Mouse (Mus musculus) erythroblast, adult 5-6 weeks (primary cell): ENCODE measurements around the gene Foxc1. TPM values are rescaled to one million over a fixed set of nuclear protein-coding genes. Genes with fewer than 3 reads are reported as not detected.

Source experiments
- ATAC-seq: replicated peaks from 2 replicates; pipeline ENCODE4 v1.8.0; 2016; ENCODE audit warnings: moderate number of reproducible peaks, mild to moderate bottlenecking, moderate TSS enrichment, inconsistent platforms; ENCODE audit not compliant: poor library complexity, low FRiP score, severe bottlenecking
- total RNA-seq, 2 experiments: library from RNA; stranded (forward) in 1 of 2; stranded (reverse) in 1 of 2; fragments of 150-400 nt in 1 of 2; fragments of 200-764, 138-1000 nt in 1 of 2; gene quantifications; 2 replicates each; pipeline versions ENCODE4 v1.2.3 to v1.2.4; 2015 to 2017; ENCODE audit warnings: low replicate concordance in 2 of 2

Foxc1 gene
- total RNA-seq (2015; ENCODE audit: low replicate concordance) (0.19 TPM in 1 of 2 replicates, not detected in the other), total RNA-seq (2017; ENCODE audit: low replicate concordance) (0.09 TPM in 1 of 2 replicates, not detected in the other)

DNA sequence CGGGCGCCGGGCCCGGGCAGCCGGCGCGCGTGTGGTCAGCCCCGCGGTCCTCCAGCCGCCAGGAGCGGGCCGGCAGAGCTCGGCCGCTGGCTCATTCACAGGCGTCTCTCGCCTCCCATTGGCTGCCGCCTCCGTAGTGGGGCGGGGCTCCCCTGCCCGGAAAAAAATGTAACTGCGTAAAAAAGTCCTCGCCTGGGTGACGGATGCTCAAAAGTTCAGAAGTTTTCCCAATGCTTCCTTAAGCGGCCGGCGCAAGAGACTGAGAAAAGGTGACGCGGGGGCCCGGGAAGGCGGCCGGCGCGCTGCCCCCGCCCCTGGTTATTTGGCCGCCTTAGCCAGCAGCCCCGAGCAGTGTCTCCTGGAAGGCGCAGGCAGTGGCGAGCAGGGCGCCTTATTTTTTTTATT is at the start of gene Foxc1:
Gene Foxc1 (plus strand): TSS at position 206 of the 405 bp plus-strand sequence.
- no peak for ATAC-seq

DNA sequence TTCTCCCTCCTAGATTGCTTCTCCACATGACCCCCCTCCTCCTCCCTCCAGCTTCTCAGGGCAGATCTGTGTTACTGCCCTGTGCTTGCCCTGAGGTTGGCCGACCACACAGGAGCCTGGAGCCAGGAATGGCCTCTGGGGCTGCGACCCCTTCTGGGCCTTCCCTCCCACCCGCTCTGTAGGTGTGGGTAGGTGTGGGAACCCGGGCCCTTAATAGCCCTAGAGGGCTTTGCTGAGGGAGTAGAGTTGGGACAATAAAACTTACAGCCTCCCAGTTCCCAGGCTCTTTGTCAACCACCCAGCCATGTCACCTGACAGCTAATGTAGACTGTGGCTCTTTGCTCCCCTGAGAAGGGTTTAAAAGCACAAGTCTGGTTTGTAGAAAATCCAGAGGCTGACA is 46.0 kb upstream of the Foxc1 start:
- ATAC-seq, result no peak

- ATAC-seq, result no peak
Measured at GRCm38 (mm10) chr13:31761057-31761456, 45.4 kb upstream of the Foxc1 start.

DNA sequence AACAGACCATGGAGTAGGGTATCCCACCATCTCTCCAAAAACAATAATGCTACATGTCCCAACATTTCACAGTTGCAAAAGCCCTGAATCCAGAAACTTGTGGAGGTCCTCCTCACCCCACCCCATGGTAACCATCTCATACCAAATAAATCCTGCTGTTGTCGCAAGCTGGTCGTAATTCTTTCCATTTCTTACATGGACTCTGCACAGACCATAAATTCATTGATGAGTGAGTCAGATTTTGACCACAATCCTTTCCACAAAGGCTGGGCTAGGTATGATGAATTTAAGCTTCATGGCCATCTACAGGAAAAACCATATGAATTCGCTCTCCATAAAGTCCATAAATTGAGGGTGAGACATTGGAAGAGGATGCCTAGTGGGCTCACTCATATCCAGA is 42.0 kb upstream of the Foxc1 start:
- ATAC-seq, result no peak

GRCm38 (mm10) chr13:31765564-31765963 is 40.9 kb upstream of the Foxc1 start:
- no peak for ATAC-seq

DNA sequence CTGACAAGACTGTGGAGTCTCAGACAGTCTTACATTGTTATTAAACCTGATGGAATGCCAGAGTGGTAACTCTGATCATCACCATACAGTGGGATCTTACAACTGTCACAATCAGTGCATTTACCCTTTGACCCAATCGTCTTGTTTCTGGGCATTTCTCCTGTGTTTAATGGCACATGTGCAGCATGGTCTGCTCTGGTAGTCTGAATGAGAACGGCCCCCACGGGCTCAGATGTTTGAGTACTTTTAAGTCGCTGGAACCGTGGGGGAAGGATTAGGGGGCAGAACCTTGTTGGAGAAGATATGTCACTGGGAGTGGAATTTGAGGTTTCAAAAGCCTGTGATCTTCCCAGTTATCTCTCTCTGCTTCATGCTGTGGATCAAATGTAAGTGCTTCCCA is 33.6 kb upstream of the Foxc1 start:
- ATAC-seq, result no peak

DNA sequence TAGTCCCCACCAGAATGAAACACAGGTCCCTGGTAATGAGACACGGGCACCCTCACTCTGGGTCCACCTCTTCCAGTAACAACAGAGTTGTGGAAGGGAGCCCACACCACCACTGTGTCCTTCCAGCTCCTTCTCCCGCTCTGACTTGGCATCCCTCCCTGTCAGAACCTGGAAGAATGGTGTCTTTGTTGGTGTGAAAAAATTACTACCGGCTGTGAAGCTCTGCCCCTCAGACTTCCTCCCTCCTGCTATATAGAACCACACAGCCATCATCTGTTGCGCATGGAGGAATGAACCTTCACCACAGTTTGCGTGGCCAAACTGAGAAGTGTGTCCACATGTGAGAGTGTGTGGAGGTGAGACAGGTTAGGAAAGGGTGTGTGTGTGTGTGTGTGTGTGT is 30.7 kb upstream of the Foxc1 start:
- no peak for ATAC-seq

GRCm38 (mm10) chr13:31779281-31779981 is 27.0 kb upstream of the Foxc1 start:
- ATAC-seq, result no peak

DNA sequence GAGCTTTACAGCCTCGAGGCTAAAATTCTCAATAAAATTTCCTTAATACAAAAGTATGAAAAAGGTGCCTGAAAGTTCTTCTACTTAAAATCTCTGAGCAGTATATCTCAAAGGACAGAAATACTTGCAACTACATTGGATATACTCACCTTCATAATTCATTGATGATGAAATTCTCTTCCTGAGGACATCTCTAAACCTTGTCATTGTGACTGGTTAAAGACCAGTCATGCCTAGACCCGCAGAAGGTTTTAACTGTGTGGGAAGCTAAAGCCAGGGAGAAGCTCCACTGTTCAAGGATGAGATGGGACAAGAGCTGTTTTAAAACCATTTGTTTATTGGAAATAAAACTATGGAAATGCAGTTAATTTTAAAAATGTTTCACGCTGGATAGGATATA is 26.1 kb upstream of the Foxc1 start:
- ATAC-seq, result no peak

DNA sequence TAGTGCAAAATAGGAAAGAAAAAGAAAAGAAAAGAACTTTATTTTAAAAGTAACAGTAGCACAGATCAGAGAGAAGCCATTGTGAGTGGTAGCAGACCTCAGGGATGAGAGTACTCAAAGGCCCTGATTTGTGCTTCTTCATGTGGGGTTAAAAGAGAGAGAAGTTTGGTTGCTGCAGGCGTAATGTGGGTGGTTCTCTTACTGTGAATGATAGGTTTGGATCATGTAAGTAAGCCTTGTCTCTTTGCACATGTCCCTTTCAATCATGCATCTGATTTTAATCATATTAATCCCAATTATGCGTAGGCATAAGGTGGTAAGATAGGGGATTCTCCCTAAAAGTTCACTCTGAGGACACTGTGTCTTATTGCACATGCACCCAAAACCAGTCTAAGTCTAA is 24.4 kb upstream of the Foxc1 start:
- ATAC-seq, result no peak

GRCm38 (mm10) chr13:31784757-31785156 is 21.7 kb upstream of the Foxc1 start:
- no peak for ATAC-seq

- ATAC-seq, result no peak
Measured at GRCm38 (mm10) chr13:31792480-31793132, 13.8 kb upstream of the Foxc1 start.

DNA sequence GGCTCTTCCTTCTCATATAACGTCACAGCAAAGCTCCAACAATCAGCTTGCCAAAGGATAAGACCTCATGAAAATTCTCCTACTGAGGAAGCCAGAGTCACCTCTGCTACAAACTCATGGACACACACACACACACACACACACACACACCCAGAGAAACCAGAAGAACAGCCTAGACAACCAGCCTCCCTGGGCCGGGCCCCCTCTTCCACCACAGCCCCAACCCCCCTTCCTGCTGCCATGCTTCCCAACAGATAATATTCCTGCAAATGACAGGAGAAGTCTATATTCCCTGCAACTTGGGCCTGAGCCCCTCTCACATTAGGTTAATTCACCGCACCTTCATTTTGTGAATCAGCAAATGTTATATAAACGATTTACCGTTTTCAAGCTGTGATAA is 13.3 kb upstream of the Foxc1 start:
- ATAC-seq, result no peak

DNA sequence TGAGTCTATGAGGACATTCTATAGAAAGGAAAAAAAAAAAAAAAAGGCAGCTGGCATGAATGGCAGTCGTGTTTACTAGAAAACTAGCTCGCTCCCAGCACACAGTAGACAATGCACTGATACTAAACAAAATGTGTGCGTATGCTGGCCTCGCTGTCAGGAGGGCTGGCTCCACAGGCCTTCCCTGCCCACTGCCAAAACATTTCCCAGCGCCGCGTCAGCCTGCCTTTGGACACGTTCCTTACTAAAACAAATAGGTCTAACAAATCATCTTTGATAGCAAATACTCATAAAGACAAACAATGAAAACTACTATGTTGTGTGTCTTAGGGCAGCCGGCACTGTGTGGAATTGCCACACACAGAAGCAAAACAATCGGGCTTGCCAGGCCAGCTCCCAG is 9.1 kb upstream of the Foxc1 start:
- ATAC-seq, result no peak

- ATAC-seq, result no peak
Measured at GRCm38 (mm10) chr13:31798075-31798474, 8.4 kb upstream of the Foxc1 start.

GRCm38 (mm10) chr13:31800581-31801576 is 5.6 kb upstream of the Foxc1 start:
- no peak for ATAC-seq

- no peak for ATAC-seq
Measured at GRCm38 (mm10) chr13:31801703-31802305, 4.6 kb upstream of the Foxc1 start.

GRCm38 (mm10) chr13:31802447-31802846 is 4.0 kb upstream of the Foxc1 start:
- no peak for ATAC-seq

GRCm38 (mm10) chr13:31803166-31804093 is 3.0 kb upstream of the Foxc1 start:
- no peak for ATAC-seq
